Mouse (Mus musculus) kidney, embryonic 16.5 days (tissue): ENCODE measurements around the gene Trnt1. TPM values are rescaled to one million over a fixed set of nuclear protein-coding genes. Genes with fewer than 3 reads are reported as not detected.

Source experiments
- ATAC-seq: fragments of 200-750 bp; cut with Nextera tagmentation; 2 replicates; pipeline ENCODE4 v1.8.0; 2017; ENCODE audit warnings: moderate TSS enrichment; ENCODE audit not compliant: low FRiP score, low TSS enrichment
- H3K27ac ChIP-seq: fragments of 300-500 bp; sonication (generic); 2 replicates; pipeline ENCODE4 v1.5.1; 2014; ENCODE audit warnings: low read length
- H3K27me3 ChIP-seq: fragments of 300-500 bp; sonication (generic); 2 replicates; pipeline ENCODE4 v1.6.1; 2014; ENCODE audit warnings: low read length, control low read depth, mixed read lengths; ENCODE audit not compliant: insufficient read depth
- H3K36me3 ChIP-seq: fragments of 300-500 bp; sonication (generic); 2 replicates; pipeline ENCODE4 v1.6.1; 2014; ENCODE audit warnings: low read length, control low read depth, mixed read lengths; ENCODE audit not compliant: insufficient read depth
- H3K4me1 ChIP-seq: fragments of 300-500 bp; sonication (generic); 2 replicates; pipeline ENCODE4 v1.6.1; 2014; ENCODE audit warnings: low read length, control low read depth, mixed read lengths; ENCODE audit not compliant: insufficient read depth
- H3K4me2 ChIP-seq: fragments of 300-500 bp; sonication (generic); replicated peaks from 2 replicates; pipeline ENCODE4 v1.6.1; 2014; ENCODE audit warnings: low read depth, low read length
- H3K4me3 ChIP-seq: fragments of 300-500 bp; sonication (generic); 2 replicates; pipeline ENCODE4 v1.5.1; 2014; ENCODE audit warnings: mild to moderate bottlenecking, low read length
- H3K9ac ChIP-seq: fragments of 300-500 bp; sonication (generic); replicated peaks from 2 replicates; pipeline ENCODE4 v1.6.1; 2014; ENCODE audit warnings: low read length
- H3K9me3 ChIP-seq: fragments of 300-500 bp; sonication (generic); 2 replicates; pipeline ENCODE4 v1.6.1; 2016; ENCODE audit warnings: low read length, control low read depth
- WGBS: fragments of 180-500 bp; shearing (Covaris S2); extraction: QIAGEN DNeasy Blood & Tissue Kit; methylation state at CpG from one replicate; pipeline ENCODE4 v1.1.7; 2014; 5-methylcytosine and 5-hydroxymethylcytosine counted together
- polyA plus RNA-seq: library from polyadenylated mRNA; unstranded; fragments of >200 nt; fragmentation: Nextera tagmentation; extraction: Ambion mirVana; gene quantifications from 2 replicates; pipeline ENCODE4 v1.2.1, GENCODE M21; 2015

The Trnt1 gene
- polyA plus RNA-seq, 1 experiment from 2014 or later, result 63.5 TPM

DNA sequence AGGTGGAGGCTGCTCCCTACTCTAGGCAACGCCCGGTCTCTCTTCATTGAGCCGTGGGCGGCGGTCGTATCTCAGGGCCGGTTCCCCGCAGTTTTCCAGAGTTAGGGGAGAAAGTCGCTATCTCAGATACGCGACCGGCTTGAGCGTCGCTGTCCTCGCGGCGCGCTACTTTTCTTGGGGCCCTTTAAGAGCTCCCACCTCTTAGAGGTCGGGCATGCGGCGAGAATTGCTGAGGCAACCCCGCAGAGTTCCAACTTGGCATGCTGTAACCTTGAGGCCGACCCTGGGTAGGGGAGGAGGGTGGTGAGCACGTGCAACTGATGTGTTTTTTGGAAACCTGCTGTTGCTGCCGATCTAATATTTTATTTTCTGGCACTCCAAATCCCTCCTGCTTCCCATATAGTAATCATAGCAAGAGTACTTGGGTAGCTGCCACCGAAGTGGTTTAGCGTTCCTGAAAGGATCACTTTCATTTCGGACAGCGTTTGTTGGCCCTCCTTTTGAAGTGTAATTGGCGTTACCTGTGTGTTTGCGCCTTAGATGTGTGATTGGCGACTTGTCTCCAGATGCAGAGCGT, 458 bp downstream of the Trnt1 start:
- Histone ChIP-seq H3K4me1 (peaks cover 11% of the 10 kb centered on the region), H3K4me3 (peak overlapping the region; percentile 89), H3K9ac (peak overlapping the region; percentile 78), H3K9me3 (no peaks in the 10 kb centered on the region), H3K27ac (0 out of 2 replicates have a peak overlapping the region, but pooled peaks have one; percentile 9), H3K4me2 (peak overlapping the region; percentile 76), H3K27me3 (no peaks in the 10 kb centered on the region), H3K36me3 (peaks cover 15% of the 10 kb centered on the region)
- peak; percentile 77 for ATAC-seq
- 1% methylated on average over 33 of the region's 33 CpGs for WGBS

DNA sequence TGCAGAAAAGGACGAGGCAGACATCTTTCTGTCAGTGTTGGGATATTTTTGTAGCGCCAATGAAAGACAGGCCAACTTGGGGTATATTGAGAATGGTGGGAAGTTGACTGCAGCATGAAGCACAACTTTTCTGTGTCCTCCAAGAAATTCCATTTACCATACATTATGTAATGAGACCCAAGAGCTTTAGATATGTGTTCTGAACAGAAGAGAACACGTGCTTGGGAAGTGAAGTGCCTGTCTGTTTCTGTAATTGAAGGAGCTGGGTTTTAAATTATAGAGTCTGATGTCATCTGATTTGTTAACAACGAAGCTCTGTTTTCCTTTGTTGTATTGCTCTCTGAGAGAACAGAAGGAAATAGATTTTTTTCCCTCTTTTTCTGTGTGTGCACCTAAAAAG, 1.1 kb downstream of the Trnt1 start:
- no peaks in the 10 kb centered on the region for H3K9me3 ChIP-seq
- no peaks in the 10 kb centered on the region for H3K27me3 ChIP-seq
- no peak for ATAC-seq
- WGBS, result 29% methylated on average over 4 of the region's 4 CpGs
- peak overlapping the region; percentile 89 for H3K4me3 ChIP-seq
- peaks cover 11% of the 10 kb centered on the region for H3K4me1 ChIP-seq
- H3K9ac ChIP-seq, result peak overlapping the region; percentile 78
- H3K27ac ChIP-seq, result no peak overlapping the region
- H3K36me3 ChIP-seq, result peaks cover 15% of the 10 kb centered on the region
- H3K4me2 ChIP-seq, result peak overlapping the region; percentile 76

DNA sequence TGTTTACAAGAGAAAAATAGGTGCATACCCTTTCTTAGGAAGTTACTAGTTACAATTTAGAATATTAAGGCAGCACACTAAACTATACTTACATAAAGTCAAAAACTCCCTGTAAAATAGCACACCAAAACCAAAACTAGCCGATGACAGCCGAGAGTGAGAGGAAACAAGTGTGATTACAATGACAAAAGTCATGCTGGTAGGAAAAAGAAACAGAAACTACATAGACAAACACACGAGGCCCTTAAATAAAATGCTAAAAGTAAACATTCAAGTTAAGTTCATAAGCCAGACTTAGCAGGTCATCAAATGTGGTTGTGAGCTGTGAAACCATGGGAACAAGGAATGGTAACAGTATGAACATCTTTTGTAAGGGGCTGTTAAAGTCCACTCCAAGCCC, 18.2 kb downstream of the Trnt1 start:
- H3K4me2 ChIP-seq, result no peak overlapping the region
- peaks cover 21% of the 10 kb centered on the region for H3K36me3 ChIP-seq
- H3K4me3 ChIP-seq, result no peak overlapping the region
- 90% methylated on average over 3 of the region's 3 CpGs for WGBS
- no peak for ATAC-seq
- no peak overlapping the region for H3K27ac ChIP-seq
- H3K4me1 ChIP-seq, result no peaks in the 10 kb centered on the region
- no peaks in the 10 kb centered on the region for H3K9me3 ChIP-seq
- H3K27me3 ChIP-seq, result no peaks in the 10 kb centered on the region
- no peak overlapping the region for H3K9ac ChIP-seq

DNA sequence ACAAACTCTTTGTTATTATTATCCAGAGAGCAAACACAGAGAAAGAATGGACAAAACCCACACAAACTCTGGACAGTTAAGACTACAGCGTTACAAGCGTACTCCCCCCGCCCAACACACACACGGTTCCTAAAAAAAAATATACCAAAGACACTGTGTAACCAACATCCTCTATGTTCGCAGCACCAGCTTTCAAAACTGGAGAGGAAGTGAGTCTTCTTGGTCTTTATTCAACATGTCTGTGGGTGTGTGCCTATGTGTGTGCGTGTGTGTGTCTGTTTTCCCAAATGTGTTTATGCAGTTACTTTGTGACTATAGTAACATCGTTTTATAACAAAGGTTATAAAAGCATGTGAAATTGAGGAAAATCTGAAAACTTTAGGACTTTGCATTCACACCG, 22.5 kb downstream of the Trnt1 start:
- WGBS, result 92% methylated on average over 8 of the region's 8 CpGs
- peaks cover 38% of the 10 kb centered on the region for H3K36me3 ChIP-seq
- H3K27ac ChIP-seq, result no peak overlapping the region
- no peak for ATAC-seq
- no peaks in the 10 kb centered on the region for H3K27me3 ChIP-seq
- no peak overlapping the region for H3K9ac ChIP-seq
- no peaks in the 10 kb centered on the region for H3K4me1 ChIP-seq
- H3K4me3 ChIP-seq, result no peak overlapping the region
- no peaks in the 10 kb centered on the region for H3K9me3 ChIP-seq
- H3K4me2 ChIP-seq, result no peak overlapping the region

DNA sequence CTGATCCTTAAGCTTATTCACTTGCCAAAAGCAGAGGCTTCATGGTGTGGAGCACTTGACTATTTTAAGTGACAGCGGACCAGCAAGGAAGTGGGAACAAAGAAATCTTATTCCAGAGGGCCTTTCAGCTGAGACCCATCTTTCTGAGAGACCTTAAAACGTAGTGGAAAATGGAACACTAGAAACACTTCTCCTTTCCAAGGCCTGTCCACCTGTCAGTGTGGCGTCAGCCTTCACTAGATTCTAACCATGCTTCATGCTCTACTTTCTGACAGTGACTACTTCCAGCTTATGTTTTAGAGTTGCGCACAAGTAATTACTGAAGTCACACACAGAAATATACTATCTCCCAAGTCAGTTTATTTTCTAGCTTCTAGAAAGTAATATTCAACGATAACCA, 23.6 kb downstream of the Trnt1 start:
- Histone ChIP-seq H3K4me2 (no peak overlapping the region), H3K9me3 (no peaks in the 10 kb centered on the region), H3K4me3 (no peak overlapping the region), H3K9ac (no peak overlapping the region), H3K4me1 (no peaks in the 10 kb centered on the region), H3K27me3 (no peaks in the 10 kb centered on the region), H3K27ac (no peak overlapping the region), H3K36me3 (peaks cover 38% of the 10 kb centered on the region)
- WGBS, result 95% methylated on average over 5 of the region's 5 CpGs
- ATAC-seq, result no peak

DNA sequence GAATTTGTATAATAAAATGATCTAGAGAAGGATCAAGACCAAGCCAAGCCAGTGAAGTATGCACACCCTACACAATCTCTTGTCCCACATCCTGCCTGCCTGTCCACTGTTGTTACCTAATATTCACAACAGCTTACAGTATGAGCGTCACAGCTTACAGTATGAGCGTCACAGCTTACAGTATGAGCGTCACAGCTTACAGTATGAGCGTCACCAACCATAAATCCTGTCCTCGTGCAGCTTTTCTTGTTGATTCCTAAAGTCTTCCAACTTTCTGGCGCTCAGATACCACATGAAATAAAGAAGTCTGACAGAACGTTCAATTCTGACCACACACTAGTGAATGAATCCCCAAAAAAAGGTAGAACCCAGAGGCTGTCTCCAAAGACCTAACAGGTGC, 24.2 kb downstream of the Trnt1 start:
- 89% methylated on average over 7 of the region's 7 CpGs for WGBS
- Histone ChIP-seq H3K4me3 (no peak overlapping the region), H3K4me2 (no peak overlapping the region), H3K9me3 (no peaks in the 10 kb centered on the region), H3K27me3 (no peaks in the 10 kb centered on the region), H3K36me3 (peaks cover 36% of the 10 kb centered on the region), H3K9ac (no peak overlapping the region), H3K4me1 (no peaks in the 10 kb centered on the region), H3K27ac (no peak overlapping the region)
- no peak for ATAC-seq

DNA sequence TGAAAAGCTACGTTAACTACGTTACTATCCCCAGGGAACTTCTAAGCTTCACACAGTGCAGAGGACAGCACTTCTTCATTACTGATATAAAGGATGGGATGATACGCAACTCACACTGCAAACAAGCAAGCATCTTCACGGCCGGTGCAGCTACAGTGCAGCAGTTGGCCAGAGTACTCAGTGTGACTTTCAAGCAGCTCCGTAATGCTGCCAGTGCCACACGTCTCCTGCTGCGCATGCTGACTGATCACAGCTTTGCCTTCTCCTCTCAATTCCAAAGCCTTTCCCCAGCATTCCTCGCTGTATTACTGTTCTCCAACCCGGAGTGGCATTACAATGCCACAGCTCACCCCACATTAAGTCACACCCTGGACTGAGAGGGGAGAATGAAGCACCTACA, 24.7 kb downstream of the Trnt1 start:
- H3K27ac ChIP-seq, result no peak overlapping the region
- ATAC-seq, result no peak
- peaks cover 4% of the 10 kb centered on the region for H3K4me1 ChIP-seq
- H3K4me3 ChIP-seq, result no peak overlapping the region
- H3K9ac ChIP-seq, result no peak overlapping the region
- H3K36me3 ChIP-seq, result peaks cover 32% of the 10 kb centered on the region
- no peak overlapping the region for H3K4me2 ChIP-seq
- H3K27me3 ChIP-seq, result no peaks in the 10 kb centered on the region
- WGBS, result 98% methylated on average over 10 of the region's 10 CpGs
- no peaks in the 10 kb centered on the region for H3K9me3 ChIP-seq

DNA sequence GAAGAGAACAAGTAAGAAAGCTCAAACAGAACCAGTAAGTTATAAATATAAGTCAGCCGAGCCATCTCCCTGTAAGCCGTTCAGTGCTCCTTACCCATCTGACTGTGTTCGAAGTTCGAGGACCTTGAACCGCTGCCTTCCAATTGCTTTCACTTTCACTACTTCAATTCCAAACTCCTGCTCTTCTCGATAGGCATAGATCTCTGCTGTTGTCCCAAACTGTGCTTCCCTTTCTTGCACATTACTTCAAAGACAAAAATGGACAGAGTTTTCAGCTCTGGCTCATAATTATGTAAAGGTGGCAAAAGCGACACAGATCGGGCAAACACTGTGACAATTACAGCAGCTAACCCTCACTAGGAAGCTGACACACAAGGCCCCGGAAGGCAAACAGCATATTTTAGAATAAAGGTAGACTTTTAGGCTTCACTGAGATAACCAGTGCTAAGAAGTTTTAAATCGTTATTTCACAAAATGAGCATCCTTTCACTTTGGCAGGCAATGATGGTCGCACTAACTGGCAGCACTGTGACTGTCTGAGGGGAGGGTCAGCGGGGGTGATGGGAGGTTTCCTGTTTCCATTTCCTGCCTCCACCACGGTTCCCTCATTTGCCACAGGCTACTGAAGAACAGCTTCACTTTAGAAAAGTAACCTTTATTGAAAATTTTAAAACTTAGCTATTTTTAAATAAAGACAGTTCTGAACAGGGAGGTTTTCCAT, 25.3 kb downstream of the Trnt1 start:
- no peak overlapping the region for H3K27ac ChIP-seq
- peaks cover 10% of the 10 kb centered on the region for H3K4me1 ChIP-seq
- H3K36me3 ChIP-seq, result peaks cover 32% of the 10 kb centered on the region
- no peak overlapping the region for H3K4me2 ChIP-seq
- H3K27me3 ChIP-seq, result no peaks in the 10 kb centered on the region
- WGBS, result 85% methylated on average over 13 of the region's 13 CpGs
- ATAC-seq, result no peak
- H3K9me3 ChIP-seq, result no peaks in the 10 kb centered on the region
- no peak overlapping the region for H3K4me3 ChIP-seq
- H3K9ac ChIP-seq, result no peak overlapping the region

DNA sequence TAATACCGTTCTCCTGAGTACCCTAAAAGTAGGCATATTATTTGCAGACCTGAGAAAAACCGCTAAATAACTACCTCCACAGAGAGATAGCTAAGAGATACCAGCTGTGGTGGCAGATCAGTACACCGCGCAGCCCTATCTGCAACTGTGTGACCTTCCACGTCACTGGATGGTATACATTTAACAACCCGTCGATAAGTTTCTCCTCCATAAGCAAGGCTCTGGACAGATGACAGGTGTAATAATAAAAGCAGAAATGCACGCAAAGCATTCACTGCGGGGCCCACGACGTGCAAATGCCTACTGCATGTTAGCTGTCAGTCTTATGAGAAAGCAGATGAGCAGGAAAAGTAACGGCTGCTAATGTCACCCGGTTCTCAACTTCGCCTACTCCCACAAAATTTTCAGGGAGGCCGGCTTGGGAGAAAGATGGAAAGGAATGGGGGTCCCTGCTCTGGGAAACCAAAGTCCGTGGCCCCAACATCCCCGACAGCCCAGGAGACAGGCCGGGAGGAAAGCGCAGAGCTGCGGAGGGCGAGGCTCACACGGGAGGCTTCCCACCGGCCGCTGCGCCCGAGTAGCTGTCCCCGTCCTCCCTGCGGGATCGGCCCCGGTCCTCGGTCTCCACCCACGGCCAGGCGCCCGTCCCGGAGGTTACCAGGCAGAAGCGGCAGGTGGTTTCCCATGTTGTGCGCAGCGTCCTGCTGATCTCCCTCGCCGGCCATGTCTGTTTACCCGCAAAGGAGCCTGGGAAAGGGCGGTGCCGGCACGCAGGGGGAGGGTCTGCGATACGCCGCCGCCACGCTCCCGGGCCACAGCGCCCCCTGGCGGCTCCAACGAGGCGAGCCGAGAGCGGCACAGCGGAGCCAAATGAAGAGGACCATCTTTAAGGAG, 30.7 kb downstream of the Trnt1 start, which contains the start of gene Crbn:
Gene Crbn, minus strand, starts transcription at position 745 of the 894 bp plus-strand sequence.
- Histone ChIP-seq H3K27ac (no peak within 1 kb of the TSS), H3K36me3 (peaks cover 7% of the 10 kb centered on the region), H3K9me3 (no peaks in the 10 kb centered on the region), H3K4me2 (peak within 1 kb of the TSS; percentile 95), H3K4me3 (peak within 1 kb of the TSS; percentile 71), H3K9ac (peak within 1 kb of the TSS; percentile 84), H3K4me1 (peaks cover 11% of the 10 kb centered on the region), H3K27me3 (no peaks in the 10 kb centered on the region)
- 1% methylated on average over 57 of the region's 57 CpGs for WGBS
- peak; percentile 98 for ATAC-seq
